Mouse (Mus musculus): ENCODE data around the gene Stra6. TPM values are rescaled to one million over a fixed set of nuclear protein-coding genes. Genes with fewer than 3 reads are reported as not detected.
A peak's percentile ranks its signal among the peaks of the same experiment; 100 is the strongest.

Gene Stra6
- polyA plus RNA-seq, 1 experiment, result 5.8 TPM

DNA sequence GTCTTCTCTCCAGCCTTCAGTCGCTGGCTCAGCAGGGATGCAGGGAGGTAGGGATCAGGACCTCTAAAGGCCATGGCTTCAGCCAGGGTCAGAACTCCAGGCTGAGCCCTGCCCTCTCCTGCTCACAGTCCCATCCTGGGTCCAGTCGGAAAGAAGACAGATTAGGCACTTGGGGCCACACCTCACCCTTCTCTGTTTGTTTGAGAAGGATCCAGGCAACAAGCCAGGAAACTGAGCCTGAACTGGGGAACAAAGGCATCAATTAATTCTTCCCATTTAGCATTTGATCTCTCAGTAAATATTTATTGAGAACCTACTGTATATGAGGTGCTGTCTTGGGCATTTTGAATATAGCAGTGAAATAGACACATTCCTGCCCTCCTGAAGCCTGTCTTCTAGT lies 55.1 kb downstream of the Stra6 start, which contains the start of gene Ccdc33:
Gene Ccdc33 (minus strand): TSS at position 153 of the 400 bp plus-strand sequence.
- DNase-seq (ENCODE audit: low read depth, low spot score), result no peak
- WGBS, result 33% methylated on average over 2 of the region's 2 CpGs

DNA sequence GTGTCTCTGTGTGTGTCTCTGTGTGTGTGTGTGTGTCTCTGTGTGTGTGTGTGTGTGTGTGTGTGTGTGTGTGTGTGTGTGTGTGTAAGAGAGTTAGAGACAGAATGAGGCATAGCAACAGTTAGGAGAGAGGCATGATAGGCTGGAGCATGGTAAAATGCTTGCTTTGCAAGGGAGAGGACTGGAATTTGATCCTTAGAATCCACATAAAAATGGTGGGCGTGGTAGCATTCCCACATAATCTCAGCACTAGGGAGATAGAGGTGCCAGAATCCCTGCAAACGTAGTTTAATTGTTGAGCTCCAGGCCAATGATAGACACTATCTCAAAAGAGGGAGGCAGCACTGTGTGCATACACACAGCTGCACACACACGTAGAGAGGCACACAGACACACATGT lies 61.5 kb downstream of the Stra6 start:
- WGBS, result 26% methylated on average over 3 of the region's 3 CpGs

DNA sequence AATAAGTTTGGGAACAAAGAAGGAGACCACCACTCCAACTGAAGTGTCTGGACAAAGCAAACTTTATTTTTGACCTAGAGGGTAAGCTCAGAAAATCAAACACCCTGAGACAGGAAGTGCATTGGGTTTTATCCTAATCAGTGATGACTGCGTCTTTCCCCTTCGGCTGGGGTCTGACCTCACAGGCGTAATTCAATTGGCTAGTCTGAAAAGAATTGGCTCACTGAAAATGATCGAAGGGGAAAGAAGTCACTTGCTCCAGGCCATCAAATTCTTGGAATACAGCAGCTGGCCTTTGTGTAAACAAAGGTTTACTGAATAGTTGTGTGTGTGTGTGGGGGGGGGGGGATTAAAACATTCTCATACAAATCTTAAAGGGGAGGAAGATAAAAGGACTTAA lies 62.2 kb downstream of the Stra6 start:
- 50% methylated on average over 4 of the region's 4 CpGs for WGBS
- DNase-seq (ENCODE audit: low read depth, low spot score), result no peak

More for the DNA sequence above, 61.5 kb downstream of the Stra6 start:
- DNase-seq (ENCODE audit: low read depth, low spot score), result peak; percentile 37

DNA sequence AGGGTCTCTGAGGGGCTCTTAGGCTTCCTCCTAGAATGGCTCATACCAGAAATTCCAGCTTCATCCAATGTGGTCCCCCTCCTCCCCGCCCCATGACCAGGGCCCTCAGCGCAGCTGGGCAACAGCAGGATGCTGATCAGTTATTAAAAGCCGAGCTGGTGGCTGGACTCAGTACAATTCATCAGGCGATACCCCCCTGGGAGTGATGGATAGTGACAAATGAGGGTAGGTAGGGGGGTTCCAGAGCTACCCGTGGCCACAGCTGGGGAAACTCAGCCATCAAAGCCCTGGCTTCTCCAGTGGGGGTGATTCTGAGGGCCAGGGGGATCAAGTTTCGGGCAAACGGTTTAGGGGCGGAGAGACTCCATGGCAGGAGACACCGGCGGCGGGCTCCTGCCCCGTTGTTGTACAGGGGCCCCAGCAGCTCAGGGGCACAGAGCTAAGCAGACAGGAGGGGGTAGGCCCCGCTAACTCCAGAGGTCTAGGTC lies 65.4 kb downstream of the Stra6 start:
- DNase-seq (ENCODE audit: low read depth, low spot score), result no peak
- 35% methylated on average over 13 of the region's 13 CpGs for WGBS

DNA sequence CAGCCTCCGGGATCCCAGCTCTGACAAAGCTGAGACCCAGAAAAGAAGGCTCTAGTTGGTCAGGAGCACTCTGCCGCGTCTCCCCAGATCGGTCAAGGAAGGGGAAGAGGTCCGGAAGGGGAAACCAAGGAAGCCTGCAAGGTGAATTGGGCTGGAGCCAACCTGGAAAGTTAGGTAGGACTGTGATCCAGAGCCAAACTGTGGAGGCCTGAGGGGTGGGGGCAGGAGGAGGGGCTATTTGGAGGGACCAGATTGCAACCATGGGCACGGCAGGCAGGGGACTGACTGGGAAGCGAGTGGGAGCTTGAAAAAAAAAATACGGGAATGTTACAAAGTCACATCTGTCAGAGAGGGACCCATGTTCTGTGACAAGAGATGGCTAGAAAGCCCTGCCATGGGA lies 65.9 kb downstream of the Stra6 start:
- WGBS, result 49% methylated on average over 8 of the region's 8 CpGs
- no peak for DNase-seq (ENCODE audit: low read depth, low spot score)

DNA sequence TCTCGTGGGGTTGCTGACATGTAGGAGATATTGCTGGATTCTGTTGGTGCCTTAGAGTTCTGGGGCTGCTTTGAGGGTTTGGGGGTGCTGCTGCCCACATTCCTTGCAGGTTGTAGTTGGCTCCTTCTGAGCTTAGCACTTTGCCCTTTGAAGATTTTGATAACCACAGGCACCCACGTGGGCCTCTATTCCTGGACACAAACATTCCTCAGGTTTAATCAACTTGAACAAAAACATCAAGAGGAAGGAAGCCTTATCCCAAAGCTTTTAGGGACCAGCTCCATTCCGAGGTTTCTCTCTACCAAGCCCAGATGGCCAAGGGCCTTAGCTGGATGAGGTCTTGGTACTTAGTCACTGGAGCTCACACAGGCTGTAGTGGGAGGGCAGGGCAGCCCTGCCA lies 67.3 kb downstream of the Stra6 start:
- no peak for DNase-seq (ENCODE audit: low read depth, low spot score)
- 34% methylated on average over 3 of the region's 3 CpGs for WGBS

DNA sequence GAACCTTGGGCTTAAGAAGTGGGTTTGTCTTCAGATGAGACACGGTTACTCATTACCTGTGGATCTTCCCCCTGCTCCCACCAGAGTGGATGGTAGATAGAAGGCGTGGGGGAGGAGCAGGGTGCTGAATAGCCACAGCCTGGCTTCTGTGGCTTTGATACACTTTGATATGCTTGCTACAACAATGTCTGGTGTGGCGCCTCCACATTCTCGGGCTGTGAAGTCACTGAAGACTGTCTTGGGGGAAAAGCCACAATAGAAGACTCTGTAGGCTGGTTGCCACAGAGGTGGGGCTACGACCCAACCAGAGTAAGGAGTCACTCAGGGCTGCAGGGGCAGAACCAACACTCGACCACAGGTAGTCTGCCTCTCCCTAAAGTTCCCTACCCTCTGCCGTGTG lies 68.1 kb downstream of the Stra6 start:
- no peak for DNase-seq (ENCODE audit: low read depth, low spot score)
- WGBS, result 63% methylated on average over 7 of the region's 7 CpGs

DNA sequence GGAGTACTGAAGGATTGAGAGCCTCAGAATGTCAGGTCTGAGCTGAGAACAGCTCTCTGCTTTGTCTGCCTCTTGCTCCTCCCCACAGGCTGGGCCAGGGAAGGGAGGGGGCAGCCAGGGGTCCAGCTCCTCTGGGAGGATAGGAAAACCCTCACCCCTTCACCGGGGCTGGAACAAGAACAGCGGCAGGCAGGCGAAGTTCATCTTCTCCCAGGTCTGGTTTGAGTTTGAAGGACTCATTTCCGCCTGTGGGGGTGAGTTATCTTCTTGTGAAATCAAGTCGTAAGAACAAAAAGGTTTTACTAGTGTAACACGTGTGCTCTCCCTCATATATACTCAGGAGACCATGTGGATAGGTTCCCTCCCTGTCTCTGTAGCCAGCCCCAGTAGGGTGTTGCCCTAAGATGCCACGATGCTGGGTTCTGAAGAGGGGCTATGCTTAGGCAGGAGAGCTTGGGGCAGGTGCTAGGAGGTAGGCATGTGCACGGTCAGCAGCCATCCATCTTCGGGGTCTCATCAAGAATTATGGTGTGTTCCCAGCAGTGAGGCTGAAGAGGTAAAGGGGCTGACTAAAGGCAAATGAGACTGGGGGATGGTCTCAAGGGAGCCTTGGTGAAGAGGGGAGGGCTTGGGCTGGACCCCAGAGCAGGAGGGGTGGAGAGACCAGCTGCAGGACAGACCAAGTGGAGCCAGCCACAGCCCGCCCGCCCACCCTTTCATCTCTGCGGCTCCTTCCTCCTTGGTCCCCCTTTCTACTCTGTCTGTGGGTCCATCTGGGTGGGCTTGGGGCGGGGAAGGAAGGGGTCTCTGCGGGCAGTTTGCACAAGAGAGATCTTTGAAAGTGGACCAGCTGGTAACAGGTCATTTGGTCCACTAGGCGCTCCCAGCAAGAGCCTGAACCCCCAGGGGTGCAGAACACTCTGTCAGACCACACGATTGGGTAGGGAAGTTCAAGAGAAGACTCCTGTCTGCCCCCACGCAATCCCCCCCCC lies 70.6 kb downstream of the Stra6 start:
- no peak for DNase-seq (ENCODE audit: low read depth, low spot score)
- WGBS, result 21% methylated on average over 17 of the region's 17 CpGs

DNA sequence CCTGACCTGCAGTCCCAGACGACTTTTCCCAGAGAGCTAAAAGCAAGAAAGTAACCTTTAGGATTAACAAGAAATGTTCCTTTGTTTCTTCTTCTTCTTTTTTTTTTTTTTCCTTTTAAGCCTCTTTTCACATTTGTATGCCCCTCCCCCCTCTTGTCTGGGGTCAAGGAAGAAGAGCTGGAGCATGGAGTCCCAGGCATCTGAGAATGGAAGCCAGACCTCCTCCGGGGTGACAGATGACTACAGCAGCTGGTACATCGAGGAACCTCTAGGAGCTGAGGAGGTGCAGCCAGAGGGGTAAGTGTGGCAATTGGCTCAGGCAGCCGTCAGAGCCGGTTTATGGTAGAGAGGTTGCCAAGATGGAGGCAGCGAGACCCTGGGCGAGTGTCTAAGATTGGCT lies 71.3 kb downstream of the Stra6 start:
- 39% methylated on average over 7 of the region's 7 CpGs for WGBS
- no peak for DNase-seq (ENCODE audit: low read depth, low spot score)

DNA sequence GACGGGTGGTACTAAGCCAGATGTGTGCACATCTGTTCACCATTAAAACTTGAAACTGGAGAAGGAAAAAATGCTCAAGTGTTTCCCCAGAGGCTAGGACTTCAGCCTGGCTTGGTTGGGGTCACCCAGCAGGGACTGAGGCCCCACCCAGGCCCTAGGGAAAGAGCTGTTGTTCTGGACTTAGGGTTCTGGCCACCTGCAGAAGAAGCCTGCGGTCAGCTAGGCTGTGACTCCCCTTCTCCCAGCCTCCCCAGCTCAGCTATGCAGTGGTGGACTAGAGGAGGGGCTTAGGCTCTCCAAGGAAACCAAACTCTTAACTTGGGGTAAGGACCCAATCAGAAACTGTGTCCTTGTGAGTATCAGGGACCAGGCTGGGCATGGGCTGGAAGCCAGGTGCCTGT lies 72.3 kb downstream of the Stra6 start:
- 23% methylated on average over 2 of the region's 2 CpGs for WGBS
- no peak for DNase-seq (ENCODE audit: low read depth, low spot score)

DNA sequence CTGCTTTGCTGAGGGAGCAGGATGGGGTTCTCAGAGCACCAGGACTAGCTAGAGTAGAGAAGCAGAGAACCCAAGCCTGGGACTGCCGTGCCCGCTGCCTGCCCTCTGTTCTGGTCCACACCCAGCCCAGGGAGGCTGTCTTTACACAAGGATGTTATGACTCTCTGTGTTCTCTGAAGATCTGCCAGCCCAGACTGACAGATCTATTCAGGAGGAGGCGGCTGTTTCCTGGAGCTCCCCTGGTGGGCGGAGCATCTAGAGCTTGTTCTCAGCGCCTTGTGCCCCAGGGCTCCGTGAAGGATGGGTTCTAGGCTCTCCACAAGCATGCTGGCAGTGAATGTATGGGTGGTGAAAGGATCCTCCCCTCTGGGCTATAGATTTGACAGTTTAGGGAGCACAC lies 76.4 kb downstream of the Stra6 start:
- WGBS, result 9% methylated on average over 6 of the region's 6 CpGs
- DNase-seq (ENCODE audit: low read depth, low spot score), result peak; percentile 35

DNA sequence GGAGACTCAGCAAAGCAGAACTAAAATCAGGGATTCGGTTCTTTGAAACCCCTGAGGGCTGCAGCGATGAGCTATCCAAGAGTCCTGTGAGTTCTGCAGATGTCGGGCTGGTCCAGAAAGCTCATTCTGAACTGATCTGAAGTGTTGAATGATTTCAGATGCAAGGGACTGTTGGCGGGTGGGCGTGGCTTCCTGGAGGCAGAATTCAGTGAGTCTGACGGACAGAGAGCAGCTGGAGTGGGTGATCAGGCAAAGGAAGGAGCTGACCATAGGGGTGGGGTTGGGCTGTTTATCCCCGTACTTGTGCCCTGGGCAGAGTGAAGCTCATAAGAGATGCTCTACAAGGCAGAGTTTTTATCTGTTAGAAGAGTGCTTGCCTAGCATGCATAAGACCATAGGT lies 79.8 kb downstream of the Stra6 start:
- 45% methylated on average over 7 of the region's 7 CpGs for WGBS
- DNase-seq (ENCODE audit: low read depth, low spot score), result no peak

DNA sequence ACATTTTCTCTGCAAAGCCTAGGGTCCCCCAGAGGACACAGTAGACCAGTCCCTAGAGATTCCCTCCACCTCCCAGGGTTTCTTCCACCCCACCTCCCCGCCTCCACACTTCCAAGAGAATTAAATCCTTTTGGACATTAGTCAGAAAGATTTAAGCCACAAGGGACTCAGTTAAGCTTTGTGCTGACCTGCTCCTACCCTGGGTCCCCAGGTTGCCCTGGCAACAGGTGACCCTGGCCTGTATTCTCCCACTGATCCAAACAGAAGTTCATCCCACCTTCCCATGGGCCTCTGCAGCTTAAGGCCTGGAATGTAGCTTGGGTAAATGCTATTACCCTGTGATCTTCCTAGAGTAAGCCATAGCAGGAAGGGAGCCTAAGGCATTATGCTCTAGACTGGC lies 81.1 kb downstream of the Stra6 start:
- no peak for DNase-seq (ENCODE audit: low read depth, low spot score)
- WGBS, result 90% methylated on average over 1 of the region's 1 CpGs

DNA sequence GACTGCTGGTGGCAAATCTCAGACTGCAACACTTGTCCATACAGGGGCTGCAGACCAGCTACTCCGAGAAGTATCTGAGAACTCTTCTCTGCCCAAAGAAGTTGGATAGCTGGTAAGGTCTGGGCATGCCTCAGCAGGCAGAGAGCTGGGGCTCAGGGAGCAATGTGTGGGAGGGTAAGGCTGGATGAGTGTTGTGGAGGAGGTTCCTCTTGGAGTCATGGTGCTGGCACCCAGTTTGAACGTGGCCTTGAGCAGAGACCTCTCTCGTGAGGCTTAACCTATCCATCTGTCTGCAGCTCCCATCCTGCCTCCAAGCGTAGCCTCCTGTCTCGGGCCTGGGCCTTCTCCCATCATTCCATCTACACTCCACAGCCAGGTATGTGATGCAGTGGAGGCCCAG lies 81.8 kb downstream of the Stra6 start:
- 75% methylated on average over 5 of the region's 5 CpGs for WGBS

DNA sequence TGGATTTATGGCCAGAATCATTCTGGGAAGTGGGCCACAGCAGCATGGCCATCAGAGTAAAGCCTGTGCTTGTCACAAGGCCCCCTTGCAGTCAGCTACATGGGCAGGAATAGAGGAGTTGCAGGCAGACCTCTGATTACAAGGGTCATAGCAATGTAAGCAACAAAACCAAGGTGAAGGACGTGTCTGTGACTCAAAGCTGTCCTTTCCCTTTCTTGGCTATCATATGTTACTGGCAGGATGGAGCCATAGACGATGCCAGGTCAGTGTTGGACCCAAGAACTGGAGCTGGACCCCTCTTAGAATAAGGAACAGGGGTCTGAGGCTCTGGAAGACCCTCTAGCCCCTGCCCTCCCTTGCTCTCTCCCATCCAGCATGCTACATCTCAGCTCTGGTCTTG lies 85.2 kb downstream of the Stra6 start:
- no peak for DNase-seq (ENCODE audit: low read depth, low spot score)
- 62% methylated on average over 2 of the region's 2 CpGs for WGBS

More for the DNA sequence above, 81.8 kb downstream of the Stra6 start:
- no peak for DNase-seq (ENCODE audit: low read depth, low spot score)

DNA sequence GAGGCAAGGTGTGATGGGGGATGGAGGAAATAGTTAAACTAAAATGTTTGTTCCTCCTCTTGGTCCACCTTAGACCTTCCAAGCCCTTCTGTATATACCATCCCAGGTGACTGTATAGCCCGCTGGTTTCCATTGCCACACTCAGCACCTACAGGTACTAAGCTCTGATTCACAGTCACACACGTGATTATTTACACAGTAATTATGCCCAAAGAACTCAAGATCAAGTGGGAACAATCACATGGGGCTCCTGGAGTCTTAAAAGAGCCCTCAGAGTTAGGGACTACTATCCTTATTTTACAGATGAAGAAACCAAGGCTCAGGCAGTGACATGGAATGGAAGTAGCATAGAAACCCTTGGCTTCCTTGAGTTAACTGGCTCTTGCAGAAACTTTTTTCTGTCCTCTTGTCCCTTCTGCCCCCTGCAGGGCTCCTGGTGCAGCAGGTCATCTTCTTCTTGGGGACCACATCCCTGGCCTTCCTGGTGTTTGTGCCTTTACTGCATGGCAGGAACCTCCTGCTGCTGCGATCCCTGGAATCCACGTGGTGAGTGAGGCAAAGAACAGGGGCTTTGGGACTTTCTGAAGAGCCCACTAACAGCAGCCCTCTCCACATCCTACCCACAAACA lies 87.3 kb downstream of the Stra6 start:
- DNase-seq (ENCODE audit: low read depth, low spot score), result no peak
- 59% methylated on average over 4 of the region's 4 CpGs for WGBS

DNA sequence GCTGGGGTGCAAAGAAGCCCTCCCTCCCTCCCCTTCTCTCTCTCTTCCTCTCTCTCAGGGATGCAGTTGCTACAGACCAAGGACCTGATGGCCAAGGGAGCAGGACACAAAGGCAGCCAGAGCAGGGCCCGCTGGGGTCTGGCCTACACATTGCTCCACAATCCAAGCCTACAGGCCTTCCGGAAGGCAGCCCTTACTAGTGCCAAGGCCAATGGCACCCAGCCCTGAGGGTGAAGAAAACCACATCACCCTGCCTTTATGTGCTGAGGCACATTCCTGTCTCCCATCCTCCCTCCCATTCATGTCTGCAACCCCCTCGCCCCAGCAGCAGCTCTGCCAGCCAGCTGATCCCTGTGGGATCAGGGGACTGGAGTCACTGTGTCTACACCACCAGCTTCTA lies 89.5 kb downstream of the Stra6 start:
- WGBS, result 77% methylated on average over 3 of the region's 3 CpGs
- no peak for DNase-seq (ENCODE audit: low read depth, low spot score)

DNA sequence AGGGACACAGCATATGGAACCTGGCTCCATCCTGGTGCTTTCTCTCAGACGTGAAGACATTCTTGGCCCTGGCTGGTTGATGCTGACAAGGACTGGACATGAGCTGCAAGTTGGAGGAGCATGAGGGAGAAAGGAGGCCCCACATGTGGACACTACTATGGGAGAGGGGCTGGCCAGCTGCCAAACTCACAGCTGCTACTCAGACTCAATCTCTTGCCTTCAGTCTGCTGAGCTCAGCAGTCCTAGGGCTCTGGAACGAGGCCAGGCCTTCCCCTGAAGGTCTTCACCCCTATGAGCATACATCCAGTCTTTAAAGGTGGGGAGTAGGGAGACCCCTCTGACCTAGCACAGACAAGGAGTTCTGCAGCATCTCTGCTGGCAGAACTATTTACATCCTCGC lies 91.8 kb downstream of the Stra6 start:
- WGBS, result 48% methylated on average over 3 of the region's 3 CpGs
- no peak for DNase-seq (ENCODE audit: low read depth, low spot score)

DNA sequence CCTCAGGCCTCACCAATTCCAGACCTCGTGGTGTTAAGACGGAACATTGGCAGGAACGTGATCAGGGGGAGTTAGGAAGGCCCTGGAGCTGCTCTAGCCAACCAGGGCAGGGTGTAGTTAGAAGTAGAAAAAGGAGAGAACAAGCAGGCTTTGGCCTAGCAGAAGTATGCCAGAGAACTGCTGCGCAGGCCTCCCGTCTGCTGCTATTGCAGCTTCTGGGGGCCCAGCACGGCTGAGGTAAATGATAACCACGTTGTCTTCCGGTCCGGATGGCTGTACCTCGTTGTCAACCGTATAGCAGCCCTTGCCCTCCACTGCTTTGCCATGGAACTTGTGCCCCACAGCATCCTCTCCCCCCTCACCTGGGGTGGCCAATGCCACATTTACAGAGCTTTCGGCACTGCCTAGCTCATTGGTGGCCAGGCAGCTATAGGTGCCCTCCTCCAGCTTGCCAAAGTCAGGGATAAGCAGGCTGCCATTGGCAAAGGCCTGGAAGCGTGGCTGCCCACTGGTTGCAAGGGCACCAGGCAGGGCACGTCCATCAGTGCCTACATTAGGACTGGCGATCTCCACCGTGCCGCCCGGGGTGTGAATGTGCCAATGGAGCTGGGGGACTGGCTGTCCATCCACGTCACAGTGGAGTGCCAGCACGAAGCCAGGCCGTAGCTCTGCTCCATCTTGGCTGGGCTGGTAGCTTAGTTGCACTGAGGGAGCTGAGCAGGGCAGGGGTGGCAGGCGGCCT lies 93.4 kb downstream of the Stra6 start:
- WGBS, result 84% methylated on average over 22 of the region's 22 CpGs
- DNase-seq (ENCODE audit: low read depth, low spot score), result no peak

DNA sequence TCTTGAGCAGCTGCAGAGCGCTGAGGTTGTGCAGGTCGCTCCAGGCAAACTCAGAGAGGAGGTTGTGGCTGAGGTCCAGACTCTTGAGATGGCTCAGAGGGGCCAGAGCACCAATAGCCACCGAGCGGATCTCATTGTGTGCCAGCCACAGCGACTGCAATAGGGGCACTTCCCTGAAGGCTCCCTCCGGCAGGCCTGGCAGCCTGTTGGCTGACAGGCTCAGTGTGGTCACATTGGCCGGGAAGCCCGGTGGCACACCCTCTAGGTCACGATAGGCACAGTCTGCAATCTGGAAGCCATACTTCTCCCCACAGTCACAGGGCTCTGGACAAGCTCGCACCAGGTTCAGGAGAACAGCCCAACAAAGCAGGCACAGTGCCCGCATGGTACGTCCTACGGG lies 94.2 kb downstream of the Stra6 start:
- DNase-seq (ENCODE audit: low read depth, low spot score), result no peak
- 61% methylated on average over 13 of the region's 13 CpGs for WGBS

Data from large intestine, adult 2 months (tissue).